Mouse (Mus musculus): ENCODE measurements at regions not wholly inside any gene's neighbourhood (a gene's known extent, or its start where the extent isn't known, plus 50 kb on each side); places are given as distances from the start of the nearest gene placed in this dataset.
A peak's percentile ranks its signal among the peaks of the same experiment; 100 is the strongest.

DNA sequence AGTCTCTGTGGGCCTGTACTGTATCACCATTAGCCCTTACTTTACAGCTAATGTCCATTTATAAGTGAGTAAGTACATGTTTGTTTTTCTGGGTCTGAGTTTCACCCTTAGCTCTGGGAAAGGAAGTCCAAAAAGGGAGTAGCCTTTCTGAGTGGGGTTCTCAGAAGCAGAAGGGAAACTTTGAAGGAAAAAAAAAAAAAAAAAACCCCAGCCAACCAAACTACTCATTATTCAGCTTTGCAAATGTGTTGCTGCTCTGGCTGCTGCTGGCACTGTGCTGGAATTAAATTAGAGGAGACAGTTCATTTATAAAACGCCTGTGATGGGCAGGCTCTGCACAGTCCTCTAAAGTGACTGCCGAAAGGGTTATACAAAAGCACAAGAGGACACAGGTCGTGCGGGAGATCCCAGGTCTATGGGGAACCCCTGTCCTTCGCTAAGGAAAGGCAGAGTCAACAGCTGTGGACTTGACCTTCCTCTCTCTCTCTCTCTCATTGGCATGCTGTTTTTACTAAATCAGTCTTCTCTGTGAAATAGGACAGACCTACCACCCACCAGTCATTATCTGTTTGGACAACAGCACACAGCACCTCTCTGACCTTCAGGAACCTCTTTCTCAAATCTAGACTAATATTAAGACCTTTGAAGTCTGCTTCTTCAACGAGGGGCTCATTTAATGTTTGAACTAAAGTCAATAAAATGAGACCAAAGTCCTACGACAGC is 165.4 kb downstream of the Cd47 start:
- DNase-seq (ENCODE audit: low spot score): peak; percentile 40

- no peak for DNase-seq (ENCODE audit: low spot score)
Measured at GRCm38 (mm10) chr16:49966251-49966588, 165.9 kb downstream of the Cd47 start.

GRCm38 (mm10) chr16:49967110-49967509 is 166.8 kb downstream of the Cd47 start:
- no peak for DNase-seq (ENCODE audit: low spot score)

GRCm38 (mm10) chr16:49968291-49968870 is 168.0 kb downstream of the Cd47 start:
- DNase-seq (ENCODE audit: low spot score): no peak

DNA sequence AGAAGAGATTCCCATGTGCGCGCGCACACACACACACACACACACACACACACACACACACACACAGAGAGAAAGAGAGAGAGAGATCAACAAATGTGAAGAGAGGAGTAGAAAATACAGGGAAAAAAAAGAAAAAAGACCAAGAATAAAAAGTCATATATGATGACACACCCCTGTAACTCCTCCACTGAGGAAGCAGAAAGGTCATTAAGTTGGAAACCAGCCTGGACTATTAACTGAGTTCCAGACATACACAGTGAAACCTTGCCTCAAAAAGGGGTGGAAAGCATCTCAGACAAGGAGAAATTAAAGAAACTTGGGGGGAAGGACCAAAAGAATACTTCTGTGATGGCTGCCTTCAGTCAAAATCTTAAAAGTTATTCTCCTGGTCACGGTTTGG is 168.7 kb downstream of the Cd47 start:
- peak; percentile 14 for DNase-seq (ENCODE audit: low spot score)

DNA sequence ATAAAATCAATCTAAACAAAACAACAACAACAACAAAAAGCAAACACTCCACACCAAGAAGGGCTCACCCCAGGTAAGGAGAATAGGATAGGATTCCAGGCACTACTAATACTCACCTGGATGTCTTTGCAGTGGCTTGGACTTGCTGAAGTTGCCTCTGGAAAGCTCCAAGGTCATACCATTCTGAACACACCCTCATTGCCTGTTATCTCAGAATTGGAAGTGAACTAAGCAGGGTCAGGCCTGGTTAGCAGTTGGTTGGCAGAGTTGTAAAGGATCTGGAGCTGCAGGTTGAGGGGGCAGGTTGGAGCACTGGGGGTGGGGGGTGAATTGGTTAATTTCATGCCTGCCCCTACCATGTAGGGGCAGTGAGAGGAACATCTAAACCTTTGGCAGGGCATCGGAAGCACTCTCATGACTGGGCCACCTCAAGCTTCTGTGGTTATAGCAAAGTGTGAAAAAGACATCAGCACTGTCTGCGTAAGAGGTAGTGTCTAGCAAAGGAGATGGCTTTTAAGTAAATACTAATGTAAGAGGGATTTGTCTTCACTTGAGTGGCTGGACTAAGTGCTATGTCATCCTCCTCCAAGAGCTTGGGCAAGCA is 169.5 kb downstream of the Cd47 start:
- DNase-seq (ENCODE audit: low spot score): no peak

DNA sequence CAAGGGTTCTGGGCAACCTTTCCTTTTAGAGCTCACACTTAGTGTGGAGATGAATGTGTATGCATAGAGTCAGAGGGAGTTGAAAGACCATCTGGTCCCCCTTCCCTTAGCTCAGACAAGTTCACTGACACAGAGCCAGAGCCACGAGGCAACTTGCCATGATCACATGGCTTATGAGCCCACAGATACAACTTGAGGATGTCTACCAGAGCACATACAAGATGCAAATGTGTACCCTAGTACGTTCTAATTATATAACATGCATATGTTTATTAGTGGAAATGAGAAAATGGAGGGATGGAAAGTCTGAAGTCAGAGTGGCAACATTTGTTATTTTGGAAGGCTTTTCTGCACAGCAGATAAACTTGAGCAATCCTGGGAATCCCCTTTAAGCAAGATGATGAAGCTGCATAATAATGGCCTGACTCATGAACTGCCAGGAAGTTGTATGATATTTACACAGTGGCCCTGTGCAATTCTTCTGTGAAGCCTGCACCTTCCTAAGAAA is 170.0 kb downstream of the Cd47 start:
- DNase-seq (ENCODE audit: low spot score): peak; percentile 13

- no peak for DNase-seq (ENCODE audit: low spot score)
Measured at GRCm38 (mm10) chr16:49971141-49971555, 170.8 kb downstream of the Cd47 start.

DNA sequence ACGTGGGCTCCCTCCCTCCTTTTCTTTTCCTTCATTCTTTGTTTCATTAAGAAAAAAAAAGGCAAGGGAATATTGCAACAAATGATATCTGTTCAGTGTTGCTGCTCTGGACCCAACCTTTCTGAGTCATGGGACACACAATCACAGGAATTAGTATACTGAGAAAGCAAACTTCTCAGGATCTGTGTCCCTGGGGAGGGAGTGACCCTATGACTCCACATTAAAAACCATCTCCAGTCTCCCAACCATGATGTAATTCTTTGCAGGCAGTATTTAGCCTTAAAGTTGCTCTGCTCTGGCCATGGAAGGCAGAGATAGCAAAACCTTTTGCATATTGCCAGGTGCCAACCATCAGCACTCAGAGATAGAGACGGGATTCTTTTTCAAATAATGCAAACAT is 176.9 kb downstream of the Cd47 start:
- DNase-seq (ENCODE audit: low spot score): no peak

GRCm38 (mm10) chr16:49979426-49979940 is 179.2 kb downstream of the Cd47 start:
- no peak for DNase-seq (ENCODE audit: low spot score)

GRCm38 (mm10) chr16:49980178-49980646 is 179.9 kb downstream of the Cd47 start:
- no peak for DNase-seq (ENCODE audit: low spot score)

GRCm38 (mm10) chr16:49982180-49982579 is 181.8 kb downstream of the Cd47 start:
- DNase-seq (ENCODE audit: low spot score): no peak

- peak; percentile 28 for DNase-seq (ENCODE audit: low spot score)
Measured at GRCm38 (mm10) chr16:49985082-49986076, 185.0 kb downstream of the Cd47 start.

- no peak for DNase-seq (ENCODE audit: low spot score)
Measured at GRCm38 (mm10) chr16:49986954-49987353, 186.6 kb downstream of the Cd47 start.

DNA sequence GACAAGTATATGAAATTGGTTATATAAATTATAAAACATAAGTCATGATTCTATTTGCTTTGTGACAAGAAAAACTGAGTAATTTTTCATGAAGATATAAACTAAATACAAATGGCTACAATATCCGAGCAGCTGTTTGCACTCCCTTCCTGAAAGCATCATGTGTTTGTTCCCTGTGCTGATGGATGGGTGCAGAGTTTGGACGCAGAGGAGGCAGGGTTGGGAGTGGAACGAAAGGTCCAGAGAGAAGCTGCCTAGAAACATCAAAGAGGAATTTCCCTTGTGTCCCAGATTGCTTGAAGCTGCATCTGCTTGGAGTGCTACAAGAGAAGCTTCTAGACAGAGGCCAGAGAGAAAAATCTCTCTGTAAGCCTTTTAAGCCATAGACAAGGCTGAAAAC is 195.5 kb downstream of the Cd47 start:
- DNase-seq (ENCODE audit: low spot score): no peak

DNA sequence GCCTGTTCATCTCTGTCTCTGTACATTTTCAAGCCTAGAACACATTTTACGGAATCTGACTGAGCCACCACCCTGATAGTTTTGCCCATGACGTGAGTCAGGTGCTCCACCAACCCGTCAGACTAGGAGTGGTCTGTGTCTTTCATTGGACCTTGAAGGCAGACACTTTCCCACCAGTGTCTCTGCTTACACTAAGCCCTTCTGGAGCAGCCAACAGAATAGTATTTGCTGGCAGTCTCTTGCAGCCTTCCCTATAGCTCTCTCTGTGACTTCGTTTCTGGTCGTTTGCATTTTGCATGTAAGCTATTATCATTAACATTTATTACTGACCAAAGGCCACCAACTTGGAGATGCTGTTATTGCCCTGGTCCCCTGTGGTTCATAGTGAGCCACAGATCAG is 196.3 kb downstream of the Cd47 start:
- no peak for DNase-seq (ENCODE audit: low spot score)

DNA sequence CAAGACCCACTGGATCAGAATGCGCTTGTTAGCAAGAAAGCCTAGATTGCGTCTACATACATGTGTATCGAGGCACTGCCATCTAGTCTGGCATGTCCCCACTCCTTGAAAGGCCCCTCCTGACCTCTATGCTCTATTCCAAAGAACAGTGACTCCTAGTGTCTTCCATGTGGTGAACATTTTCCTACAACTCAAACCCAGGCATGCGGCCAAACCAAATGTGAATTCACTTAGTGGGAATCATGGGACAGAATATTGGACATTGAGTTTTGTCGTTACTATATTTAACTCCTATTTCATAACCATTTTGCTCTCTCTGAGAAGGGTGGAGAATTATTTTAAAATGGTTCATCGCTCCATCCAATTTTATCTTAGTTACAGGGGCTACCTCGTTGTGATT is 196.7 kb downstream of the Cd47 start:
- DNase-seq (ENCODE audit: low spot score): no peak

- DNase-seq (ENCODE audit: low spot score): no peak
Measured at GRCm38 (mm10) chr16:50000805-50001204, 200.5 kb downstream of the Cd47 start.

DNA sequence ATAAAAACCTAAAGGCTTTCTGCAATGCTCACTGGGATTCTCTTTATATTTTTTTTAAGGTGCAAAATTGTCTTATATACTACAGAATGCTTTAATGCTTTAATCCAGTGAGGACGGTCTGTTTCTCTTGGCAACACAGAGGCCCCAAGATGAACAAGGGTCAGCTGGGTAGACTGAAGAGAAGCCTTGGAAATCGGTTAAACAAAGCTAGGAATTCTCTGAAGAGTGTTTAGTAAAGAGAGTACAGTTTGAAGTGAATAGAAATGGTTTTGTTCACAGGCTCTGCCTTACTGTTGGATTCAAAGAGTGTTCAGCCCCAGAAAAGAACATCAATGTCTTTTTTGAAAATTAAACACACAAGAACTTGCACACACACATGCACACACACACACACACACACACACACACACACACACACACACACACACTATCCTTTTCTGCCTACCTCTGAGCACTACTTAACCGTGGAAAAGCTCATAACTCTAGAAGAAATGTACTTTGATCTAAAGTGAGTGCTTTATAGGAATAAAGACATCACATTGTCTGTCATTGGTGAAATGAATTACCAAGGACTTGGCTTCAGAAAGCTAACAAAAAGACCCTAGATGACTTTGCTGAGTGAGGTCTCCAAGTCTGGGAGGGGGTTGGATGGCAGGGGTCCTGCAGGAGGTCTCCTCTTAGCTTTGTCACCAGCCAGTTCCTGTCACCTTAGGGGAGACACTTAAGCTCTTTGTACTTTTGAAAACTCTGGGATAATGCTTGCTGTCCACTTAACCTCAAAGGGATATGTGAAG is 201.5 kb downstream of the Cd47 start:
- DNase-seq (ENCODE audit: low spot score): no peak

GRCm38 (mm10) chr16:50002456-50002788 is 202.1 kb downstream of the Cd47 start:
- no peak for DNase-seq (ENCODE audit: low spot score)

GRCm38 (mm10) chr16:50009046-50009445 is 208.7 kb downstream of the Cd47 start:
- DNase-seq (ENCODE audit: low spot score): no peak

Data from MN1 (cell line).